Mouse (Mus musculus): ENCODE data around the gene Ica1l. TPM values are rescaled to one million over a fixed set of nuclear protein-coding genes. Genes with fewer than 3 reads are reported as not detected.
"Not testable (repeated sequence)": the region's sequence is repeated elsewhere in the genome, so short reads cannot be mapped to it uniquely, and the experiment has no call there.

Gene Ica1l
- polyA plus RNA-seq (2016; fragmentation: Nextera tagmentation; extraction: Ambion mirVana): 1.5 and 2.4 TPM in 2 replicates

- Histone ChIP-seq H3K4me2 (peak within 1 kb of the TSS; percentile 92), H3K9ac (replicated peaks) (peak within 1 kb of the TSS; percentile 82), H3K4me1 (replicated peaks) (no peaks in the 10 kb centered on the region), H3K36me3 (no peaks in the 10 kb centered on the region), H3K9me3 (no peaks in the 10 kb centered on the region), H3K27ac (no peak within 1 kb of the TSS), H3K4me3 (replicated peaks) (peak within 1 kb of the TSS; percentile 77), H3K27me3 (peaks cover 23% of the 10 kb centered on the region)
- 1% methylated on average over 84 of the region's 99 CpGs for WGBS
- peak; percentile 71 for ATAC-seq (ENCODE audit: insufficient number of reproducible peaks, insufficient read depth, low FRiP score, low TSS enrichment, low read depth)
Observed at GRCm38 (mm10) chr1:60042796-60043469, at the start of gene Ica1l. TSS of gene Ica1l (minus strand) at chr1:60043184.

GRCm38 (mm10) chr1:60076411-60076810 lies 33.4 kb upstream of the Ica1l start:
- Histone ChIP-seq H3K4me2 (no peak overlapping the region), H3K4me3 (replicated peaks) (no peak overlapping the region), H3K4me1 (replicated peaks) (no peaks in the 10 kb centered on the region), H3K9ac (replicated peaks) (no peak overlapping the region), H3K9me3 (no peaks in the 10 kb centered on the region), H3K27me3 (no peaks in the 10 kb centered on the region), H3K36me3 (peaks cover 43% of the 10 kb centered on the region), H3K27ac (no peak overlapping the region)
- no peak for ATAC-seq (ENCODE audit: insufficient number of reproducible peaks, insufficient read depth, low FRiP score, low TSS enrichment, low read depth)
- 78% methylated on average over 6 of the region's 6 CpGs for WGBS

- no peak overlapping the region for H3K4me2 ChIP-seq
- ATAC-seq (ENCODE audit: insufficient number of reproducible peaks, insufficient read depth, low FRiP score, low TSS enrichment, low read depth): no peak
- no peaks in the 10 kb centered on the region for H3K27me3 ChIP-seq
- no peaks in the 10 kb centered on the region for H3K9me3 ChIP-seq
- WGBS: 65% methylated on average over 3 of the region's 3 CpGs
- no peak overlapping the region for H3K9ac ChIP-seq (replicated peaks)
- no peaks in the 10 kb centered on the region for H3K4me1 ChIP-seq (replicated peaks)
- H3K27ac ChIP-seq: no peak overlapping the region
- H3K4me3 ChIP-seq (replicated peaks): no peak overlapping the region
- H3K36me3 ChIP-seq: peaks cover 40% of the 10 kb centered on the region
Observed at GRCm38 (mm10) chr1:60075590-60075989, 32.6 kb upstream of the Ica1l start.

- Histone ChIP-seq H3K27ac (no peak overlapping the region), H3K4me3 (replicated peaks) (no peak overlapping the region), H3K9ac (replicated peaks) (no peak overlapping the region), H3K4me2 (no peak overlapping the region), H3K9me3 (no peaks in the 10 kb centered on the region), H3K4me1 (replicated peaks) (no peaks in the 10 kb centered on the region), H3K36me3 (peaks cover 36% of the 10 kb centered on the region), H3K27me3 (no peaks in the 10 kb centered on the region)
- ATAC-seq (ENCODE audit: insufficient number of reproducible peaks, insufficient read depth, low FRiP score, low TSS enrichment, low read depth): no peak
- 83% methylated on average over 2 of the region's 2 CpGs for WGBS
Observed at GRCm38 (mm10) chr1:60074935-60075334, 32.0 kb upstream of the Ica1l start.

- H3K27ac ChIP-seq; H3K4me1 ChIP-seq (replicated peaks); H3K4me3 ChIP-seq (replicated peaks); H3K9ac ChIP-seq (replicated peaks); ATAC-seq (ENCODE audit: insufficient number of reproducible peaks, insufficient read depth, low FRiP score, low TSS enrichment, low read depth); H3K27me3 ChIP-seq; H3K4me2 ChIP-seq; H3K36me3 ChIP-seq; H3K9me3 ChIP-seq: not testable (repeated sequence)
Observed at GRCm38 (mm10) chr1:60070725-60071124, 27.7 kb upstream of the Ica1l start.

- H3K4me1 ChIP-seq (replicated peaks): no peaks in the 10 kb centered on the region
- H3K9me3 ChIP-seq: no peaks in the 10 kb centered on the region
- H3K4me2 ChIP-seq: no peak overlapping the region
- no peak overlapping the region for H3K9ac ChIP-seq (replicated peaks)
- ATAC-seq (ENCODE audit: insufficient number of reproducible peaks, insufficient read depth, low FRiP score, low TSS enrichment, low read depth): no peak
- no peaks in the 10 kb centered on the region for H3K36me3 ChIP-seq
- H3K4me3 ChIP-seq (replicated peaks): no peak overlapping the region
- no peak overlapping the region for H3K27ac ChIP-seq
- 85% methylated on average over 3 of the region's 3 CpGs for WGBS
- H3K27me3 ChIP-seq: no peaks in the 10 kb centered on the region
Observed at GRCm38 (mm10) chr1:60056310-60056709, 13.3 kb upstream of the Ica1l start.

- no peak overlapping the region for H3K4me3 ChIP-seq (replicated peaks)
- no peak overlapping the region for H3K27ac ChIP-seq
- H3K36me3 ChIP-seq: no peaks in the 10 kb centered on the region
- no peaks in the 10 kb centered on the region for H3K27me3 ChIP-seq
- ATAC-seq (ENCODE audit: insufficient number of reproducible peaks, insufficient read depth, low FRiP score, low TSS enrichment, low read depth): no peak
- 39% methylated on average over 3 of the region's 3 CpGs for WGBS
- H3K9me3 ChIP-seq: no peaks in the 10 kb centered on the region
- no peaks in the 10 kb centered on the region for H3K4me1 ChIP-seq (replicated peaks)
- no peak overlapping the region for H3K9ac ChIP-seq (replicated peaks)
- no peak overlapping the region for H3K4me2 ChIP-seq
Observed at GRCm38 (mm10) chr1:60054659-60055058, 11.7 kb upstream of the Ica1l start.

GRCm38 (mm10) chr1:60047481-60047880 lies 4.5 kb upstream of the Ica1l start:
- not testable (repeated sequence) for H3K4me3 ChIP-seq (replicated peaks); H3K4me2 ChIP-seq; H3K36me3 ChIP-seq; H3K9ac ChIP-seq (replicated peaks); ATAC-seq (ENCODE audit: insufficient number of reproducible peaks, insufficient read depth, low FRiP score, low TSS enrichment, low read depth); H3K4me1 ChIP-seq (replicated peaks); H3K27ac ChIP-seq; H3K9me3 ChIP-seq
- WGBS: 92% methylated on average over 5 of the region's 5 CpGs
- H3K27me3 ChIP-seq: peaks cover 16% of the 10 kb centered on the region

GRCm38 (mm10) chr1:60044595-60044994 lies 1.6 kb upstream of the Ica1l start:
- no peak for ATAC-seq (ENCODE audit: insufficient number of reproducible peaks, insufficient read depth, low FRiP score, low TSS enrichment, low read depth)
- Histone ChIP-seq H3K4me3 (replicated peaks) (no peak overlapping the region), H3K36me3 (no peaks in the 10 kb centered on the region), H3K27ac (no peak overlapping the region), H3K9ac (replicated peaks) (no peak overlapping the region), H3K4me2 (no peak overlapping the region), H3K4me1 (replicated peaks) (no peaks in the 10 kb centered on the region), H3K27me3 (peaks cover 23% of the 10 kb centered on the region), H3K9me3 (no peaks in the 10 kb centered on the region)
- WGBS: 92% methylated on average over 1 of the region's 1 CpGs

- H3K9ac ChIP-seq (replicated peaks): peak overlapping the region; percentile 82
- 4% methylated on average over 19 of the region's 19 CpGs for WGBS
- peaks cover 23% of the 10 kb centered on the region for H3K27me3 ChIP-seq
- H3K4me1 ChIP-seq (replicated peaks): no peaks in the 10 kb centered on the region
- no peak for ATAC-seq (ENCODE audit: insufficient number of reproducible peaks, insufficient read depth, low FRiP score, low TSS enrichment, low read depth)
- H3K4me2 ChIP-seq: peak overlapping the region; percentile 92
- H3K27ac ChIP-seq: no peak overlapping the region
- H3K36me3 ChIP-seq: no peaks in the 10 kb centered on the region
- no peaks in the 10 kb centered on the region for H3K9me3 ChIP-seq
- H3K4me3 ChIP-seq (replicated peaks): peak overlapping the region; percentile 77
Observed at GRCm38 (mm10) chr1:60042398-60042795, 587 bp downstream of the Ica1l start.

GRCm38 (mm10) chr1:60035044-60035443 lies 7.9 kb downstream of the Ica1l start:
- H3K9me3 ChIP-seq: no peaks in the 10 kb centered on the region
- 83% methylated on average over 2 of the region's 2 CpGs for WGBS
- H3K27ac ChIP-seq: no peak overlapping the region
- no peaks in the 10 kb centered on the region for H3K4me1 ChIP-seq (replicated peaks)
- ATAC-seq (ENCODE audit: insufficient number of reproducible peaks, insufficient read depth, low FRiP score, low TSS enrichment, low read depth): no peak
- no peak overlapping the region for H3K9ac ChIP-seq (replicated peaks)
- no peaks in the 10 kb centered on the region for H3K27me3 ChIP-seq
- no peak overlapping the region for H3K4me3 ChIP-seq (replicated peaks)
- no peak overlapping the region for H3K4me2 ChIP-seq
- H3K36me3 ChIP-seq: no peaks in the 10 kb centered on the region

- Histone ChIP-seq H3K27me3 (no peaks in the 10 kb centered on the region), H3K9me3 (no peaks in the 10 kb centered on the region), H3K9ac (replicated peaks) (no peak overlapping the region), H3K4me3 (replicated peaks) (no peak overlapping the region), H3K27ac (no peak overlapping the region), H3K4me2 (no peak overlapping the region), H3K4me1 (replicated peaks) (no peaks in the 10 kb centered on the region), H3K36me3 (no peaks in the 10 kb centered on the region)
- ATAC-seq (ENCODE audit: insufficient number of reproducible peaks, insufficient read depth, low FRiP score, low TSS enrichment, low read depth): no peak
- 89% methylated on average over 1 of the region's 1 CpGs for WGBS
Observed at GRCm38 (mm10) chr1:60017031-60017469, 25.9 kb downstream of the Ica1l start.
